Mouse (Mus musculus): Measurements from ENCODE around the gene Wdr76.
"Not testable (repeated sequence)": the region's sequence is repeated elsewhere in the genome, so short reads cannot be mapped to it uniquely, and the experiment has no call there.

Wdr76 gene

GRCm38 (mm10) chr2:121518711-121519110 is 12.2 kb downstream of the Wdr76 start:
- DNase-seq (ENCODE audit: low read depth, low spot score): not testable (repeated sequence)

- peak; percentile 94 for DNase-seq (ENCODE audit: low read depth, low spot score)
These were observed 15.5 kb downstream of the Wdr76 start for GRCm38 (mm10) chr2:121522006-121522405.

DNA sequence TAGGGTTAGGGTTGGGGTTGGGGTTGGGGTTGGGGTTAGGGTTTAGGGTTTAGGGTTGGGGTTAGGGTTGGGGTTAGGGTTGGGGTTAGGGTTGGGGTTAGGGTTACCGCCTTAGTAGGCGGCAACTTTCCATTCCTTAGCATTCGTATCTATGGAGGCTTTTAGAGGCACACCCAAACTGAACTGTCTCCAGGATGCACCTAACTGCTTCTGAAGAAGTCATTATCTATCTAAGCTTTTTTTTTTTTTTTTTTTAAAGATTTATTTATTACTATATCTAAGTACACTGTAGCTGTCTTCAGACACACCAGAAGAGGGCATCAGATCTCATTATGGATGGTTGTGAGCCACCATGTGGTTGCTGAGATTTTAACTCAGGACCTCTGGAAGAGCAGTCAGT is 16.3 kb downstream of the Wdr76 start:
- peak; percentile 43 for DNase-seq (ENCODE audit: low read depth, low spot score)

GRCm38 (mm10) chr2:121525056-121525455 is 18.5 kb downstream of the Wdr76 start:
- DNase-seq (ENCODE audit: low read depth, low spot score): no peak

DNA sequence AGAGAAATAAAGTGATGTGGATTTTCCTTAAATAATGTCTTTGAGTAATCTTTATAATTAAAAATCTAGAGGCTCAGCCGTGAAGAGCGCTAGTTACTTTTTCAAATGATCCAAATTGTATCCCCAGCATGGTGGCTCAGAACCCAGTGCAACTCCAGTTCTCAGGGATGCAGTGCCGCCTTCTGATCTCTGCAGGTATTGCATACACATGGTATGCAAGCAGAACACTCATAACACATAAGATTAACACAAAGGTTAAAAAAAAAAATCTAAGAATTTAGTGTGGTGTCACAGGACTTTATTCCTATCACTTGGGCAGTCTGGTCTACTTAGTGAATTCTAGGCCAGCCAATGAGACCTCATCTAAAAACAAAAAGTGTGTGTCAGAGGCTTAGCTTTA is 38.3 kb downstream of the Wdr76 start:
- peak; percentile 43 for DNase-seq (ENCODE audit: low read depth, low spot score)

- DNase-seq (ENCODE audit: low read depth, low spot score): no peak
These were observed 43.1 kb downstream of the Wdr76 start for GRCm38 (mm10) chr2:121549630-121550029.

GRCm38 (mm10) chr2:121551271-121551670 is 44.7 kb downstream of the Wdr76 start:
- DNase-seq (ENCODE audit: low read depth, low spot score): no peak

DNA sequence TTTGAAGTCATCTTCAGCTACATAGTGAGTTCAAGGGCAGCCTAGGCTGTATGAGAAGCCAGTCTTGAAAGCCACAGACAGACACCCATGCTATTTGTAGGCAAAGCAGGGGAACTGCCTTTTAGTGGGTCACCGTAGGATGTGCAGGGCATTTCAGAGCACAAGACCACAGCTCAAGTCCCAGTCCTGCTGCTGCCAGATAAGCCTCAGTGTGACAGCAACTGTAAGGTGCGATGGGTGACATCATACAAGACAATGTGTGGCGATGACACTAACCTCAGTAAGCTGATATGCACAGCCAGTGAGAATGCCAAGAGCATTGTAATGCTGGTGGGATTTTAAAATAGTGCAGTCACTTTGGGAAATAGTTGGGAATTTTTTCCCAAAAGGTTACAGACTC is 56.6 kb downstream of the Wdr76 start:
- no peak for DNase-seq (ENCODE audit: low read depth, low spot score)

GRCm38 (mm10) chr2:121565911-121566310 is 59.4 kb downstream of the Wdr76 start:
- no peak for DNase-seq (ENCODE audit: low read depth, low spot score)

DNA sequence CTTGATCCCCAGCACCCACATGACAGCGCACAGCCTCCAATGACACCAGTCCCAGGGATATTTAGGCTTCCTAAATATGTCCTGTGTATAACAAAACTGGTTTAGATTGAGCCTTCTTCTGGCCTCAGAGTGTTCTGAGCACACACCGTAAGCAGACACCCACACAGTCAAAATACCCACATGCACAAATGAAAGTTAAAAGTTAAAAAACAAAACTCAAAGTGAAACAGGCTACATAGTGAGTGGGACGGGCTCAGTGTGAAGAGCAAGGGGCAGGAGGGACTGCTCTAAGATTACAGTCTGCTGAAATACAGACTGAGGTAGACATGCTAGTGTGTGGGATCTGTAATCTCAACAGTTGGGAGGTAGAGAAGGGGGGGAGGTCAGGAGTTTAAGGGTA is 63.5 kb downstream of the Wdr76 start:
- DNase-seq (ENCODE audit: low read depth, low spot score): no peak

DNA sequence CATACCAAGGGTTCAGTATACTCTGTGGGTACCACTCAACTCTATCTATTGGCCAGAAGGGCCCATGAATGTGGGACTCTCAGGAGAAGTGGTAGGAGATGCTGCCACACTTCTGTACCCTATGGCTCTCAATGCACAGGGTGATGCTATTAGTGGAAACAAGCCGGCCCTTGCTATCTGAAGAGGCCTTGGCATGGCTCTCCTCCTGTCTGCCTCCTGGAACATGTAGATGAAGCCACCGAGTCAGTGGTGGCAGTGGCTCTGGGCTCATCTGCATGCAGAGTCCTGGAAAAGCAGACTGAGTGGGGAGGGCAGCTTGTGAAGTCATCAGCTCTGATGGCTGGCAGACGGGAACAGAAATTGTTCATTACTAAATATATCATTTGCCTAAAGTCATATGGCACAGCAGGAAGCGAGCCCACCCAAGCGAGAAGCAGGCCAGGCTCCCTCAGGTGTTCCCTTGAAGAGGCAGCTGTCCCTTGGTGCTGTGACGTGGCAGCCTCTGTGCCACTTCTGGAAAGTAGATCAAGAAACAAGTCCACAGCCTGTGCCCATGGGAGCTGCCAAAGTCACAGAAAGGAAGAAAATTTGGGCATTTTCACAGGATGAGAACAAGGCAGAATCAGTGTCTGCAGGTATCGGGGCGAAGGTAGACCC is 64.6 kb downstream of the Wdr76 start:
- DNase-seq (ENCODE audit: low read depth, low spot score): no peak

GRCm38 (mm10) chr2:121571780-121572179 is 65.3 kb downstream of the Wdr76 start:
- peak; percentile 68 for DNase-seq (ENCODE audit: low read depth, low spot score)

- no peak for DNase-seq (ENCODE audit: low read depth, low spot score)
These were observed 67.6 kb downstream of the Wdr76 start for GRCm38 (mm10) chr2:121574066-121574630.

GRCm38 (mm10) chr2:121575741-121576201 is 69.2 kb downstream of the Wdr76 start:
- peak; percentile 34 for DNase-seq (ENCODE audit: low read depth, low spot score)

GRCm38 (mm10) chr2:121582809-121583376 is 76.4 kb downstream of the Wdr76 start:
- no peak for DNase-seq (ENCODE audit: low read depth, low spot score)

- no peak for DNase-seq (ENCODE audit: low read depth, low spot score)
These were observed 77.1 kb downstream of the Wdr76 start for GRCm38 (mm10) chr2:121583468-121584116.

GRCm38 (mm10) chr2:121584705-121585104 is 78.2 kb downstream of the Wdr76 start:
- no peak for DNase-seq (ENCODE audit: low read depth, low spot score)

DNA sequence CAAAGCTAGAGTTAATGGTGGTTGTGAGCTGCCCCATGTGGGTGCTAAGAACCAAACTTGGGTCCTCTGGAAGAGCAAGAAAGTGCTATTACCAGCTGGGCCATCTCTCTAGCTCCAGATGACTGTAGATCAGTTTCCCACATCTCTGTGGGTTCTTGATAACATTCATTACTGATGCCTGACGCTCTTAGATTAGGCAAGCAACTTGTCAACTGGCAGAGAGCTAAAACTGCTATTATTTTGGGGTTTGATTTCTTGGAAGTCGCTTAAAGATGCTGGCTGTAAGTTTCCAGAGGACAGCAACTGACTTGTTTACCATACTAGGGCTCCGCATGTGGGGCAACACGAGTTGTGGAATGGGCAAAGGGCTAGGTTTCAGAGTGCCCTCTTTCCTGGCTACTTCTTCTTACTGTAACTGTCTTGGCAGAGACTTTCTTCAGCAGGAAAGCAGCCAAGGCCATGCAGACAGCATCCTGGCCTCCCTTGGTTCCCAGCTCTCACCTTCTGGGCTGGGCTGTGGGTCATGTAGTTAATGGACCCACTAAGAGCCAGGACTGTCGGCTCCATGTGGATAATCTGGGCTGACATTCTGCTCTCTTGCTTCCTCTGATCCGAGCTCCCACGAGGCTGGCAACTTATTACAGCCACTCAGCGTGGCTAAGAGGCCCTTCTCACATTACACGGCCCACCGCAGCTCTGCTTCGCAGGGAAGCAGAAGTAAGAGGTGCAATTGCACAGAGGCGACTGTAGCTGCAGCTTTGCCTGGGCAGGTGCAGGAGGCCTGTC is 81.2 kb downstream of the Wdr76 start:
- no peak for DNase-seq (ENCODE audit: low read depth, low spot score)

DNA sequence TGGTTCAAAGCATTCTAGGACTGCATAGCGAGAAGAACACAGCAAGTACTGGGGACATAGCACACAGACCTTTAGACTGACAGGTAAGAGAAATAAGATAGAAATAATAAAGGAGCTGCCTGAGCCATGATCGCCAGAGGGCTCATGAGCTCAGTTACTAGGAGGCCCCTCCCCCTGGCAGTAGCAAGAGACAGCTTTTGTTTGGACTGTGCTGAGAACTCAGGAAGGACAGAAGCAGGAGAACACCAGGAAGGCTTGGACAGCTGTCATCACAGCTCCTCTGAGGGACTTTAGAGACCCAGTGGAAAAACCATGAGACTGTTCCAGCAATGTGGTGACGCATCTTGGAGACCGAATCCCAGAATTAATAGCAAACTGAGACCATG is 81.8 kb downstream of the Wdr76 start:
- peak; percentile 34 for DNase-seq (ENCODE audit: low read depth, low spot score)

GRCm38 (mm10) chr2:121594131-121594530 is 87.6 kb downstream of the Wdr76 start:
- no peak for DNase-seq (ENCODE audit: low read depth, low spot score)
